Mouse (Mus musculus) small intestine, adult 2 months (tissue): ENCODE measurements around the gene Crk. TPM values are rescaled to one million over a fixed set of nuclear protein-coding genes. Genes with fewer than 3 reads are reported as not detected.

Source experiments
- H3K27ac ChIP-seq: fragments of 200-500 bp; 2 replicates; pipeline ENCODE4 v1.5.1; 2012; ENCODE audit warnings: low read depth, low read length, control low read depth, inconsistent platforms; ENCODE audit not compliant: insufficient read depth
- H3K27me3 ChIP-seq: fragments of 200-500 bp; 2 replicates; pipeline ENCODE4 v1.6.1; 2012; ENCODE audit warnings: mild to moderate bottlenecking, moderate library complexity, low read length, inconsistent platforms; ENCODE audit not compliant: control insufficient read depth, insufficient read depth
- H3K36me3 ChIP-seq: fragments of 200-500 bp; 2 replicates; pipeline ENCODE4 v1.6.1; 2012; ENCODE audit warnings: mild to moderate bottlenecking, low read length, control low read depth, inconsistent platforms; ENCODE audit not compliant: control insufficient read depth, insufficient read depth
- H3K4me1 ChIP-seq: fragments of 200-500 bp; 2 replicates; pipeline ENCODE4 v1.6.1; 2012; ENCODE audit warnings: low read length, inconsistent platforms, mixed read lengths; ENCODE audit not compliant: control insufficient read depth, insufficient read depth, insufficient read length
- H3K4me3 ChIP-seq: fragments of 200-500 bp; 2 replicates; pipeline ENCODE4 v1.5.1; 2012; ENCODE audit warnings: low read depth, mild to moderate bottlenecking, control low read depth, inconsistent platforms, low read length, moderate library complexity
- CTCF ChIP-seq: fragments of 200-500 bp; IDR thresholded peaks from 2 replicates; pipeline ENCODE4 v1.5.1; 2012; ENCODE audit warnings: low read depth, mild to moderate bottlenecking, control low read depth, inconsistent platforms, low read length, moderate library complexity, mixed read lengths; ENCODE audit not compliant: insufficient replicate concordance, insufficient read length; ENCODE audit errors: extremely low read depth
- POLR2A ChIP-seq: fragments of 200-500 bp; IDR thresholded peaks from 2 replicates; pipeline ENCODE4 v1.6.1; 2012; ENCODE audit warnings: low read depth, mild to moderate bottlenecking, control low read depth, inconsistent platforms, low read length, moderate library complexity
- WGBS: fragments of 180-500 bp; shearing (Covaris S2); methylation state at CpG from one replicate; pipeline ENCODE4 v1.1.7; 2018; 5-methylcytosine and 5-hydroxymethylcytosine counted together
- polyA plus RNA-seq: library from polyadenylated mRNA; depleted of rRNA; stranded (reverse); fragments of >200 nt; gene quantifications from 2 replicates; pipeline ENCODE4 v1.2.3, GENCODE M21; 2012; rRNA removed

The Crk gene
- polyA plus RNA-seq, 1 experiment = 111 TPM

GRCm38 (mm10) chr11:75741615-75742014 lies 62.6 kb downstream of the Crk start:
- WGBS = 20% methylated on average over 3 of the region's 3 CpGs
- Histone ChIP-seq H3K4me3 (no peak overlapping the region), H3K27me3 (no peaks in the 10 kb centered on the region), H3K36me3 (peaks cover 2% of the 10 kb centered on the region; the same call in 1 of the 2 replicates), H3K27ac (no peak overlapping the region), H3K4me1 (peaks cover 16% of the 10 kb centered on the region; the same call in 1 of the 2 replicates)
- TF ChIP-seq POLR2A (no peak), CTCF (no peak)

GRCm38 (mm10) chr11:75744761-75745160 lies 65.7 kb downstream of the Crk start:
- no peak for TF ChIP-seq CTCF
- TF ChIP-seq POLR2A = no peak
- Histone ChIP-seq H3K4me3 (no peak overlapping the region), H3K36me3 (peaks cover 4% of the 10 kb centered on the region; the same call in 1 of the 2 replicates), H3K27ac (no peak overlapping the region), H3K27me3 (no peaks in the 10 kb centered on the region), H3K4me1 (peaks cover 11% of the 10 kb centered on the region; the same call in 1 of the 2 replicates)
- WGBS = 81% methylated on average over 3 of the region's 3 CpGs

- H3K27me3 ChIP-seq = no peaks in the 10 kb centered on the region
- 21% methylated on average over 1 of the region's 1 CpGs for WGBS
- H3K36me3 ChIP-seq = peaks cover 22% of the 10 kb centered on the region; the same call in 1 of the 2 replicates
- H3K27ac ChIP-seq = no peak overlapping the region
- peaks cover 15% of the 10 kb centered on the region; the same call in 1 of the 2 replicates for H3K4me1 ChIP-seq
- H3K4me3 ChIP-seq = no peak overlapping the region
- TF ChIP-seq POLR2A (no peak), CTCF (no peak)
These were observed 71.5 kb downstream of the Crk start for GRCm38 (mm10) chr11:75750537-75750936.

GRCm38 (mm10) chr11:75751082-75751481 lies 72.0 kb downstream of the Crk start:
- no peak for TF ChIP-seq CTCF
- TF ChIP-seq POLR2A = no peak
- H3K36me3 ChIP-seq = peaks cover 25% of the 10 kb centered on the region
- H3K4me3 ChIP-seq = no peak overlapping the region
- WGBS = 52% methylated on average over 4 of the region's 4 CpGs
- H3K27me3 ChIP-seq = no peaks in the 10 kb centered on the region
- no peak overlapping the region for H3K27ac ChIP-seq
- peaks cover 15% of the 10 kb centered on the region; the same call in 1 of the 2 replicates for H3K4me1 ChIP-seq

Other genes with a start within 250 kb of the Crk start
- gene Serpinf2, start 239.7 kb upstream of the Crk start, polyA plus RNA-seq = 2.0 and 4.3 TPM in 2 replicates
- gene Wdr81, start 224.5 kb upstream of the Crk start, polyA plus RNA-seq = 8.3 and 18.3 TPM in 2 replicates
- 27.9 and 78.8 TPM in 2 replicates for gene Tlcd2, start 217.5 kb upstream of the Crk start, polyA plus RNA-seq
- 23.4 and 44.2 TPM in 2 replicates for gene Prpf8, start 192.4 kb upstream of the Crk start, polyA plus RNA-seq
- 8.0 and 15.0 TPM in 2 replicates for gene Rilp, start 169.2 kb upstream of the Crk start, polyA plus RNA-seq
- 9.4 and 12.3 TPM in 2 replicates for gene Scarf1, start 165.7 kb upstream of the Crk start, polyA plus RNA-seq
- 165 and 508 TPM in 2 replicates for gene Slc43a2, start 147.6 kb upstream of the Crk start, polyA plus RNA-seq
- 88.0 and 185 TPM in 2 replicates for gene Pitpna, start 91.2 kb upstream of the Crk start, polyA plus RNA-seq
- 14.3 and 35.3 TPM in 2 replicates for gene Inpp5k, start 48.3 kb upstream of the Crk start, polyA plus RNA-seq
- gene Myo1c, start 28.8 kb upstream of the Crk start, polyA plus RNA-seq = 23.2 and 28.7 TPM in 2 replicates
- 18.8 and 46.8 TPM in 2 replicates for gene Ywhae, start 53.6 kb downstream of the Crk start, polyA plus RNA-seq
- gene Doc2b, start 116.8 kb downstream of the Crk start, polyA plus RNA-seq = 0.23 and 0.27 TPM in 2 replicates